Mouse (Mus musculus): ENCODE results near the gene Epdr1. TPM values are rescaled to one million over a fixed set of nuclear protein-coding genes. Genes with fewer than 3 reads are reported as not detected.

The Epdr1 gene
- polyA plus RNA-seq, 1 experiment from 2014 or later: 18.2 TPM

DNA sequence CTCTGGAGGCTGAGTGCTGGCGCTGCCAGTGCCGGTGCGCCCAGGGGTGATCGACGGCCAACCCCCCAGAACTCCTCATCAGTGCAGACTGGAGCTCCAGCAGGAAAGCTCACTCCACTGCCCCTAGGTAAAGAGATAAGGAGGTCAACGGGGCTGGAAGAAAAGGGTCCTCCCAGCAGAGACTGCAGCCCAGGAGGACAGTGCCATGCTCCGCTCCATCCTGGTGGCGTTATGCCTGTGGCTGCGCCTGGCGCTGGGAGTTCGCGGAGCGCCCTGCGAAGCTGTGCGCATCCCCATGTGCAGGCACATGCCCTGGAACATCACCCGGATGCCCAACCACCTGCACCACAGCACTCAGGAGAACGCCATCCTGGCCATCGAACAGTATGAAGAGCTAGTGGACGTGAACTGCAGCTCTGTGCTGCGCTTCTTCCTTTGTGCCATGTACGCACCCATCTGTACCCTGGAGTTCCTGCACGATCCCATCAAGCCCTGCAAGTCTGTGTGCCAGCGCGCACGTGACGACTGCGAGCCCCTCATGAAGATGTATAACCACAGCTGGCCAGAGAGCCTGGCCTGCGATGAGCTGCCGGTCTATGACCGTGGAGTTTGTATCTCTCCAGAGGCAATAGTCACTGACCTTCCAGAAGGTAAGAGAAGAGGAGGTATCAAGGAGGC is 3.6 kb upstream of the Epdr1 start:
- peak; percentile 21; the same call in 1 of the 2 replicates for ATAC-seq
- peak overlapping the region; percentile 35; the same call in 1 of the 2 replicates for H3K9ac ChIP-seq
- WGBS: 19% methylated on average over 30 of the region's 30 CpGs
- 0 out of 2 replicates have a peak, but pooled peaks cover 8% of the 10 kb centered on the region for H3K4me1 ChIP-seq (replicated peaks)
- H3K4me3 ChIP-seq (replicated peaks): peak overlapping the region; percentile 45
- H3K4me2 ChIP-seq (replicated peaks): peak overlapping the region; percentile 91
- no peaks in the 10 kb centered on the region for H3K36me3 ChIP-seq
- H3K27ac ChIP-seq: no peak overlapping the region
- H3K9me3 ChIP-seq: no peaks in the 10 kb centered on the region
- peaks cover 9% of the 10 kb centered on the region for H3K27me3 ChIP-seq (replicated peaks)

DNA sequence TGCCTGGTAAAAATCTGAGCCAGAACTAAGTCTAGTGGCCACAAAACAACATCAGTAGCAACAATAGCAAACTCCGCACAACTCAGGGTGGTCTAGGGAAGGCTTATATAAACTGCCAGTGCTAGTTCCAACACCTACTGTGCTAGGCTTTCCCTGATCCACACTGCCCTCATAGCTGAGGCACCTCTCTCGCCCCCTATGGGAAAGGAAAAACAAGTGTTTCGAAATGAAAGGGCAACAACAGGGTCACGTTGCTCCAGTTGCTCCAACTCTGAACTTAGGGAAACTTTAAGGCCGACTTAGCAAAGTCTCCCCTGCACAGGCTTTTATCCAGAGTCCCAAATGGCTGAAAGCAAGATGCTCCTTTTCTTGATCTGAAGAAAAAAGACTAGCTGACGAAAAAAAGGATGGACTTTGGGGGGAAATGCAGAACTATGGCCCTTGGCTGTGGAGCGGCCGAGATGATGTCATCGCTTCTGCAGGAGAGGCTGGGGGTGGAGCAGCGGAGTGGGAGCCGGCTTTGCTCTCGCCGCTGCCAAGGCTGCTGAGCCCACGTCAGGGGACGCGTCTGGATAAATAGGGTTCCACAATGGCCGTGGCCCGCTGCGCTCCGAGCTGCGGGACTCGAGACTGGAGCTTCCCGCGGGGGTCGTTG is 3.0 kb upstream of the Epdr1 start, which contains the start of gene Sfrp4:
Sfrp4 (plus strand) TSS at position 532 of the 655 bp plus-strand sequence.
- 4% methylated on average over 25 of the region's 25 CpGs for WGBS
- peak; percentile 76 for ATAC-seq

DNA sequence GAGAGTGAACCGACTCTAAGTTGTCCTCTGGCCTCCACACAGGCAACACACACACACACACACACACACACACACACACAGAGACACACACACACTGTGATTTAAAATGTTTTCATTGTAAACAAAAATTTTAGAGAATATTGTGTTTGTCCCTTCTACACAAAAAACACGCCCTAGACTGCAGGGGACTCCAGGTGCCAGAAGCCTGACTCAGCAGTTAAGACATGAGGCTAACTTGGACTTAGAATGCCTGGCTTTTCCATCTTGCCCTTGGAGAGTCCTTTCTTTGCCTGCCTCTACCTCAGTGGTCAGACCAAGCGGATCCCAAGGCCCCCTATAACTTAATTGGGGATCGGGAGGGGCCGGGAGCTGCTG is 899 bp downstream of the Epdr1 start:
- Histone ChIP-seq H3K4me1 (replicated peaks) (0 out of 2 replicates have a peak, but pooled peaks cover 8% of the 10 kb centered on the region), H3K9ac (peak overlapping the region; percentile 73), H3K4me3 (replicated peaks) (peak overlapping the region; percentile 72), H3K27ac (no peak overlapping the region), H3K9me3 (no peaks in the 10 kb centered on the region), H3K4me2 (replicated peaks) (peak overlapping the region; percentile 99), H3K27me3 (replicated peaks) (peaks cover 9% of the 10 kb centered on the region), H3K36me3 (no peaks in the 10 kb centered on the region)
- ATAC-seq: peak; percentile 69
- 7% methylated on average over 5 of the region's 5 CpGs for WGBS

More for the DNA sequence above, 3.0 kb upstream of the Epdr1 start, which contains the start of gene Sfrp4:
- Histone ChIP-seq H3K4me1 (replicated peaks) (0 out of 2 replicates have a peak, but pooled peaks cover 8% of the 10 kb centered on the region), H3K9me3 (no peaks in the 10 kb centered on the region), H3K36me3 (no peaks in the 10 kb centered on the region), H3K9ac (peak within 1 kb of the TSS; percentile 35; the same call in 1 of the 2 replicates), H3K27me3 (replicated peaks) (peaks cover 9% of the 10 kb centered on the region), H3K4me3 (replicated peaks) (peak within 1 kb of the TSS; percentile 45), H3K4me2 (replicated peaks) (peak within 1 kb of the TSS; percentile 91), H3K27ac (no peak within 1 kb of the TSS)

DNA sequence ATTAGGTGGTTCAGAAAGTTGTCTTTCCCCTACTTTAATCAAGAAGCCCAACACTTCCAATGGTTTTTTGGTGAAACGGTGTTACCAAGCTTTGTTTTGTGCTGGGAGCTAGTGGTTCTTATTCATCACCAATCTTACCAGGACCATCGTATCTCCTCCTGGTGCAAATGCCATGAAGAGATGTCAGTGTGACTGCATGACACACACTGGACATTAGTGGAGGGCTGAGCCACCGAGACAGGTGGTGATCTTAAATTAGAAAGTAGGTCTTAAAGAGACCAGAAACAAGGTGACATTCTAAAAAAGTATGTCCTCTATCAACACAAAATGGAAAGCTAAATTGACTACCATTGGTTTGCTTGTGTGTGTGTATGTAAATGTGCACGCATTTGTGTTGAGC is 1.6 kb downstream of the Epdr1 start:
- 92% methylated on average over 4 of the region's 4 CpGs for WGBS
- H3K27ac ChIP-seq: no peak overlapping the region
- no peaks in the 10 kb centered on the region for H3K36me3 ChIP-seq
- H3K4me1 ChIP-seq (replicated peaks): 0 out of 2 replicates have a peak, but pooled peaks cover 3% of the 10 kb centered on the region
- ATAC-seq: no peak
- H3K27me3 ChIP-seq (replicated peaks): peaks cover 3% of the 10 kb centered on the region; the same call in 1 of the 2 replicates
- H3K4me2 ChIP-seq (replicated peaks): 0 out of 2 replicates have a peak overlapping the region, but pooled peaks have one; percentile 99
- H3K9me3 ChIP-seq: no peaks in the 10 kb centered on the region
- no peak overlapping the region for H3K9ac ChIP-seq
- H3K4me3 ChIP-seq (replicated peaks): no peak overlapping the region

DNA sequence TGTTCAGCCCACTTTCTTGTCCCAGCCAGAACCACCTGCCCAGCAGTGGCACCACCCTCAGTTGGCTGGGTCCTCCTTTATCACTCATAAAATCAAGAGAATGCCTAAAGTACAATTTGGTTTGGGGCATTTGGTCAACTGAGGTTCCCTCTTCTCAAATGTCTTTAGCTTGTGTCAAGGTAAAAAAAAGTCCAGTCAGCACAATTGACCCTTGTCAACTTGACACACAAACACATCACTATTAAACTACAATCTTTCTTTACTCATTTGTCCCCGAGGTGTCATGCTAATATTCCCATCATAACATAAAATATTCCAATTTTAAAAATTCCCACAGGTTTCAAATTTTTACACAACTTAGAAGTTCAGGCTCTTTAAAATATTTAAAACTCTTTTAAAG is 5.4 kb downstream of the Epdr1 start:
- no peak overlapping the region for H3K4me3 ChIP-seq (replicated peaks)
- 0 out of 2 replicates have a peak, but pooled peaks cover 2% of the 10 kb centered on the region for H3K4me1 ChIP-seq (replicated peaks)
- no peaks in the 10 kb centered on the region for H3K27me3 ChIP-seq (replicated peaks)
- ATAC-seq: no peak
- no peak overlapping the region for H3K9ac ChIP-seq
- no peaks in the 10 kb centered on the region for H3K9me3 ChIP-seq
- H3K4me2 ChIP-seq (replicated peaks): no peak overlapping the region
- 87% methylated on average over 1 of the region's 1 CpGs for WGBS
- no peak overlapping the region for H3K27ac ChIP-seq
- no peaks in the 10 kb centered on the region for H3K36me3 ChIP-seq

DNA sequence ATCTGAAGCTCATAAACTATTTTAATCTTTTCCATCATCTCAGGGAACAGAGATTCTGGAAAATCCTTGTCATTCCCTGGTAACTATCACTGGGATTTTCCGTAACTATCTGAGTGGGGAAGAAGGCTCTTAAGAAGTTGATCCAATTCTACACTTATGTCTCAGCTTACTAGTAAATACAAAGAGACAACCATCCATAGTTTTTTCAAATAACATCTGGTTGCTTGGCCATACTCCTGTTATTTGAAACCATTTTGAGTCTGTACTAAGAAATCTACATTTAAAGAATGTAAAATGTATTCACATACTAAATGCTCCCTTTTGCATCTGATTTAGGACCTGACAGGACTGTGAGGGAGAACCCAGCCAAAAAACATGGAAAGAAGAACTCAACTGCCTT is 6.3 kb downstream of the Epdr1 start:
- H3K27me3 ChIP-seq (replicated peaks): no peaks in the 10 kb centered on the region
- no peak overlapping the region for H3K4me2 ChIP-seq (replicated peaks)
- H3K4me3 ChIP-seq (replicated peaks): no peak overlapping the region
- WGBS: 70% methylated on average over 1 of the region's 1 CpGs
- H3K9ac ChIP-seq: no peak overlapping the region
- H3K4me1 ChIP-seq (replicated peaks): no peaks in the 10 kb centered on the region
- no peaks in the 10 kb centered on the region for H3K36me3 ChIP-seq
- H3K9me3 ChIP-seq: no peaks in the 10 kb centered on the region
- no peak for ATAC-seq
- no peak overlapping the region for H3K27ac ChIP-seq

DNA sequence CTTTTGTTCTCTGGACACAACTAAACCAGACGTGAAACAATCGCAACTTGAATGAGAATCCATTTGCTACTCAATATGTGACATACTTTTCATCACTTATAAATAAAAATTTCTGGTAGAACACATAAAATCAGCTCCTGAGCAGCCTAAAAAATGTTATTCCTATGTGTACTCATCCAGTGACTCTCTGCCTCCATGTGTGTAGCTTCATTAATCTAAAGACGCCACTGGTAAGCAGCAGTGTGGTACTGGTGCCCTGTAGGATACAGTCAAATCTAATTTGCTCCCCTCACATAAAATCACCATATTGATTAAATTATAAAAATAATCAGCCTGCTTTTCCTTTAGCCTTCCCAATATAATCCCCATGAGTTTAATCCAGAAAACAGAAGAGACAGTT is 6.8 kb downstream of the Epdr1 start:
- WGBS: 86% methylated on average over 3 of the region's 3 CpGs
- no peaks in the 10 kb centered on the region for H3K4me1 ChIP-seq (replicated peaks)
- H3K4me2 ChIP-seq (replicated peaks): no peak overlapping the region
- H3K36me3 ChIP-seq: no peaks in the 10 kb centered on the region
- H3K4me3 ChIP-seq (replicated peaks): no peak overlapping the region
- H3K27ac ChIP-seq: no peak overlapping the region
- no peak for ATAC-seq
- H3K9ac ChIP-seq: no peak overlapping the region
- H3K27me3 ChIP-seq (replicated peaks): no peaks in the 10 kb centered on the region
- no peaks in the 10 kb centered on the region for H3K9me3 ChIP-seq

DNA sequence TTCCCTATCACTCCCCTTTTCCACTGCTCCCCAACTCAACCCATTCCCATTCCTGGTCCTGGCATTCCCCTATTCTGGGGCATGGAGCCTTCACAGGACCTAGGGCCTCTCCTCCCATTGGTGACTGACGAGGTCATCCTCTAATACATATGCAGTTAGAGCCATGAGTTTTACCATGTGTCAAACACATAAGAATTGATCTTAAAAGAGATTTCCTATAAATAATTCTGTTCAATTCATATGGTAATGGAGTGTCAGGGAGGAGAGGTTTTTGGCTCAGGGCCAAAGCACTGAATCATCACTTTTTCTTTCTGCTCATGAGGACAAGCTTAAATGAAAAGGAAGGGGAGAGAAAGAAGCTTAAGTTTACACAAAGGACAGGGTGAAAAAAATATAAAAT is 7.4 kb downstream of the Epdr1 start:
- no peak overlapping the region for H3K4me3 ChIP-seq (replicated peaks)
- no peak overlapping the region for H3K27ac ChIP-seq
- H3K36me3 ChIP-seq: no peaks in the 10 kb centered on the region
- no peak for ATAC-seq
- WGBS: 95% methylated on average over 1 of the region's 1 CpGs
- H3K4me2 ChIP-seq (replicated peaks): no peak overlapping the region
- no peaks in the 10 kb centered on the region for H3K4me1 ChIP-seq (replicated peaks)
- H3K9me3 ChIP-seq: no peaks in the 10 kb centered on the region
- H3K9ac ChIP-seq: no peak overlapping the region
- no peaks in the 10 kb centered on the region for H3K27me3 ChIP-seq (replicated peaks)

DNA sequence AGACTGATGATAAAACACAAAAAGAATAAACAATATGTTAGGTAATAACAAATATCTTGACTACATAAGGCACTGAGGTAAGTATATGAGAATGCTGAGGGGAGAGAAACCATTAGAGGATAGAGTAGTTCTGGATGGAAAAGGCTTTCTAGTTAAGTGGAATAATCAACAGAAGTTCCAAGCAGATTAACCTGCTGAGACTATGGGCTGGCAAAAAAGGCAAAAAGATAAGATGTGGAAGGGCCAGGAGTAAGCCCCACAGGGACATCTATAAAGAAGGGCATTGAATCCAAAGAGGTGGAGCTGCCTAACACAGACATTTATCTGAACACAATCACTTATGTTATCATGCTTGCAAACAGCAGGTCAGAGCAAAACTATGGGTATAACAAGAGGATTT is 11.6 kb downstream of the Epdr1 start:
- no peaks in the 10 kb centered on the region for H3K27me3 ChIP-seq (replicated peaks)
- no peaks in the 10 kb centered on the region for H3K36me3 ChIP-seq
- no peaks in the 10 kb centered on the region for H3K9me3 ChIP-seq
- no peak overlapping the region for H3K27ac ChIP-seq
- no peaks in the 10 kb centered on the region for H3K4me1 ChIP-seq (replicated peaks)
- no peak overlapping the region for H3K9ac ChIP-seq
- H3K4me3 ChIP-seq (replicated peaks): no peak overlapping the region
- H3K4me2 ChIP-seq (replicated peaks): no peak overlapping the region
- no peak for ATAC-seq

DNA sequence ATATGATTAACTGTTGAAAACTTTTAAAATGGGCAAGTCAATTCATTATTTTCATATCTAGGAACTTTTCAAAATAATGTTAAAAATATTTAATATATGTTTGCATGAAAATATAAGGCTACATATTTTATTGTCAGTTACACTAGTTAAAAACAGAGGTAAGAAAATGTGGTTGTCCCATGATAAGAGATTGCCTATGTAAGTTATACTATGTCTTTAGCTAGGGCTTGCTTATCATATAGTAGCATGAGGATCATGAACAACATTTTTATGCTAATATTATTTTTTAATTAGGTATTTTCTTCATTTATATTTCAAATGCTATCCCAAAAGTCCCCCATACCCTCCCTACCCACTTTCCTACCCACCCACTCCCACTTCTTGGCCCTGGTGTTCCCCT is 14.8 kb downstream of the Epdr1 start:
- H3K4me3 ChIP-seq (replicated peaks): no peak overlapping the region
- ATAC-seq: no peak
- H3K4me1 ChIP-seq (replicated peaks): no peaks in the 10 kb centered on the region
- no peak overlapping the region for H3K4me2 ChIP-seq (replicated peaks)
- no peaks in the 10 kb centered on the region for H3K36me3 ChIP-seq
- no peaks in the 10 kb centered on the region for H3K9me3 ChIP-seq
- no peak overlapping the region for H3K27ac ChIP-seq
- H3K9ac ChIP-seq: no peak overlapping the region
- H3K27me3 ChIP-seq (replicated peaks): no peaks in the 10 kb centered on the region

DNA sequence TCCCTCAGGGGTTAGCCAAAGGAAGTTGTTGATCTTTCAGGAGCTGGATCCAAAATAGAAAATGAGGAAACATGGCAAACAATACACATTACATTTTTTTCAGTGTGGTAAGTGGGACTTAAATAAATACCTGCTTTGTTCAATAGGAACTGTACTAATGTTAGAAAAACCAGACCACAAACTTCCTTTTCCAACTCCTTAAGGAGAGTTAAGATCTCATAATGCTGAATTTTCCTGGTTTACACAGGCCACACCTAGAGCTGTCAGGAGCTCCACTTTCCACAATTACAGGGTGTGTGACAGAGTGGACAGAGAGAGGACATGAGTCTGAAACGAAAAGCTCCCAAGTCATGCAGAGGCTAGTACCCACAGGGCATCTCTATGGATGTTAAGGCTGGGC is 16.0 kb downstream of the Epdr1 start:
- 89% methylated on average over 1 of the region's 1 CpGs for WGBS

DNA sequence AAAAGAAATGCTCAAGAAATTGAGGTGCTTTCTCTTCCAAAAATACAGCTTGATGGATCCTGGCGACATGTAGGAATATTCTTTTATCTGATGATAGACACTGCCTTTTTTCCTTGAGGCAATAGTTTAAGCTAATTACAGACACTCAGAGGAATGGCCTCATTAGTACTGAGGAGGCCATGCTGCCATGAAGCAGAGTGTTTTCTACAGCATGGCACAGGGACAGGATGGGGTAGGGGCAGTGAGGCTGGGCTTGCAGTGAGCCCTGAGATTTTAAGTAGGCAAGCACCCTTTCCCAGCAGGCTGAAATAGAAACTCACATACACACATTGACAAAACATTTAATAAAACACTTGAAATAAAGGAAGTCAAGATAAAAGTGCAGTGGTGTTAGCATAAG is 17.2 kb downstream of the Epdr1 start:
- Histone ChIP-seq H3K9ac (no peak overlapping the region), H3K4me2 (replicated peaks) (no peak overlapping the region), H3K27me3 (replicated peaks) (no peaks in the 10 kb centered on the region), H3K4me3 (replicated peaks) (no peak overlapping the region), H3K4me1 (replicated peaks) (no peaks in the 10 kb centered on the region), H3K36me3 (no peaks in the 10 kb centered on the region), H3K9me3 (no peaks in the 10 kb centered on the region), H3K27ac (no peak overlapping the region)
- 89% methylated on average over 1 of the region's 1 CpGs for WGBS
- no peak for ATAC-seq

More for the DNA sequence above, 16.0 kb downstream of the Epdr1 start:
- H3K27ac ChIP-seq: no peak overlapping the region
- H3K27me3 ChIP-seq (replicated peaks): no peaks in the 10 kb centered on the region
- no peaks in the 10 kb centered on the region for H3K9me3 ChIP-seq
- no peak overlapping the region for H3K9ac ChIP-seq
- no peak overlapping the region for H3K4me2 ChIP-seq (replicated peaks)
- H3K4me1 ChIP-seq (replicated peaks): no peaks in the 10 kb centered on the region
- ATAC-seq: no peak
- H3K4me3 ChIP-seq (replicated peaks): no peak overlapping the region
- H3K36me3 ChIP-seq: no peaks in the 10 kb centered on the region

DNA sequence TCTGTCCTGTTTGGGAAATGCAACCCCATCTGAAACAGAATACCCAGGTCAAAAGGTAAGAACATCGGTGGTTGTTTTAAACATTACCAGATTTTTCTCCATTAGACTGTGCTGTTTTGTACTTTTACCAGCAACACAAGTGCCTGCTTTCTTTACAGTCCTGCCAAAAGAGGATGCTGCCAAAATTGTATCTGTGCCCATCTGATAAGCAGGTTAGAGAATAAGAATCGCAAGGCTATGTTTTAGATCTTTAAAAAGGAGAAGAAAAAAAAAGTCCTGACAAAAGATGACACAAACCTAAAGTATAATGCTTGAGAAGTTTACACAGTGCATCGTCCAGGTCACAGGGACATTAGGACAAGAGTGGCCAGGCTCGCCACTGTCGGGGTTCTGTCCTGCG is 20.5 kb downstream of the Epdr1 start:
- no peak for ATAC-seq
- H3K36me3 ChIP-seq: no peaks in the 10 kb centered on the region
- no peaks in the 10 kb centered on the region for H3K9me3 ChIP-seq
- no peaks in the 10 kb centered on the region for H3K27me3 ChIP-seq (replicated peaks)
- WGBS: 80% methylated on average over 6 of the region's 6 CpGs
- H3K4me1 ChIP-seq (replicated peaks): no peaks in the 10 kb centered on the region
- no peak overlapping the region for H3K4me2 ChIP-seq (replicated peaks)
- no peak overlapping the region for H3K4me3 ChIP-seq (replicated peaks)
- no peak overlapping the region for H3K9ac ChIP-seq
- H3K27ac ChIP-seq: no peak overlapping the region
